Mouse (Mus musculus) lung, embryonic 14.5 days (tissue): Measurements from ENCODE around the gene Phf10. TPM values are rescaled to one million over a fixed set of nuclear protein-coding genes. Genes with fewer than 3 reads are reported as not detected.
"Not testable (repeated sequence)": the region's sequence is repeated elsewhere in the genome, so short reads cannot be mapped to it uniquely, and the experiment has no call there.

Experiments used
- ATAC-seq: fragments of 200-750 bp; cut with Nextera tagmentation; 2 replicates; pipeline ENCODE4 v1.8.0; 2017; ENCODE audit warnings: mild to moderate bottlenecking, moderate TSS enrichment, moderate library complexity; ENCODE audit not compliant: insufficient read depth
- DNase-seq: peaks from one replicate; pipeline ENCODE4 v3.0.0-alpha.2; 2015
- H3K27ac ChIP-seq: fragments of 300-500 bp; sonication (generic); 2 replicates; pipeline ENCODE4 v1.5.1; 2014; ENCODE audit warnings: low read depth, mild to moderate bottlenecking, moderate library complexity
- H3K27me3 ChIP-seq: fragments of 300-500 bp; sonication (generic); 2 replicates; pipeline ENCODE4 v1.6.1; 2014; ENCODE audit warnings: low read length, control low read depth; ENCODE audit not compliant: insufficient read depth
- H3K36me3 ChIP-seq: fragments of 300-500 bp; sonication (generic); 2 replicates; pipeline ENCODE4 v1.6.1; 2014; ENCODE audit warnings: control low read depth; ENCODE audit not compliant: insufficient read depth
- H3K4me1 ChIP-seq: fragments of 300-500 bp; sonication (generic); 2 replicates; pipeline ENCODE4 v1.6.1; 2014; ENCODE audit warnings: antibody characterized with exemption, control low read depth; ENCODE audit not compliant: insufficient read depth
- H3K4me2 ChIP-seq: fragments of 300-500 bp; sonication (generic); 2 replicates; pipeline ENCODE4 v1.6.1; 2014; ENCODE audit warnings: mild to moderate bottlenecking
- H3K4me3 ChIP-seq: fragments of 300-500 bp; sonication (generic); 2 replicates; pipeline ENCODE4 v1.5.1; 2014; ENCODE audit warnings: low read depth, low read length
- H3K9ac ChIP-seq: fragments of 300-500 bp; sonication (generic); 2 replicates; pipeline ENCODE4 v1.6.1; 2014
- H3K9me3 ChIP-seq: fragments of 300-500 bp; sonication (generic); 2 replicates; pipeline ENCODE4 v1.6.1; 2016; ENCODE audit warnings: low read depth, low read length, control low read depth
- CTCF ChIP-seq: IDR thresholded peaks from 2 replicates; pipeline ENCODE4 v1.5.1; 2016; ENCODE audit warnings: antibody characterized with exemption, low read depth
- WGBS: fragments of 180-500 bp; shearing (Covaris S2); extraction: QIAGEN DNeasy Blood & Tissue Kit; methylation state at CpG from one replicate; pipeline ENCODE4 v1.1.7; 2014; 5-methylcytosine and 5-hydroxymethylcytosine counted together
- polyA plus RNA-seq: library from polyadenylated mRNA; unstranded; fragments of >200 nt; fragmentation: Nextera tagmentation; extraction: Ambion mirVana; gene quantifications from 2 replicates; pipeline ENCODE4 v1.2.1, GENCODE M21; 2014

The Phf10 gene
- polyA plus RNA-seq, 1 experiment from 2014 or later, result 44.2 TPM

GRCm38 (mm10) chr17:14903212-14903611, 57.9 kb downstream of the Phf10 start:
- Histone ChIP-seq H3K9me3 (no peaks in the 10 kb centered on the region), H3K9ac (no peak overlapping the region), H3K27me3 (no peaks in the 10 kb centered on the region), H3K4me3 (no peak overlapping the region), H3K27ac (no peak overlapping the region), H3K4me1 (no peaks in the 10 kb centered on the region), H3K4me2 (no peak overlapping the region), H3K36me3 (no peaks in the 10 kb centered on the region)
- WGBS, result 82% methylated on average over 3 of the region's 3 CpGs
- DNase-seq (no peak), ATAC-seq (no peak)
- no peak for TF ChIP-seq CTCF

DNA sequence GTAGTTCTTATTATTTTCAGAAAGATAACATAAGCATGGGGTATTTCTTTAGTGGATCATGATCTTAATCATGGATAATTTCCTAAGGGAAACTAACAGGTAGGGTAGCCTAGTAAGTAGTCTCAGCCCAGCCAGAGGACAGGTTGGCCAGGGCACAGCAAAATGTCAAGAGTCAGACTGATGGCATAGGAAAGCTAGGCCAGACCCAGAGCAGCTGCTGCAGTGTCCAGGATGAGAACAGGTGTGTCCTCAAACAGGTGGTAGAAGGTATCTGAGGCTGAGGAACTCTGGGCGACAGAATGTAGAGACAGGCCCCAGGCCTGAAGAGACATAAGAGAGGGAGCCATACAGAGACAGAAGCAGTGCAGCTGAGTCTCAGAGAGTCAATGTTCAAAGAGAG, 62.1 kb downstream of the Phf10 start:
- H3K4me3 ChIP-seq, result no peak overlapping the region
- WGBS, result 65% methylated on average over 1 of the region's 1 CpGs
- ATAC-seq (no peak), DNase-seq (no peak)
- H3K27me3 ChIP-seq, result no peaks in the 10 kb centered on the region
- no peaks in the 10 kb centered on the region for H3K4me1 ChIP-seq
- no peaks in the 10 kb centered on the region for H3K36me3 ChIP-seq
- TF ChIP-seq CTCF, result no peak
- no peak overlapping the region for H3K27ac ChIP-seq
- H3K9me3 ChIP-seq, result no peaks in the 10 kb centered on the region
- no peak overlapping the region for H3K9ac ChIP-seq
- H3K4me2 ChIP-seq, result no peak overlapping the region

DNA sequence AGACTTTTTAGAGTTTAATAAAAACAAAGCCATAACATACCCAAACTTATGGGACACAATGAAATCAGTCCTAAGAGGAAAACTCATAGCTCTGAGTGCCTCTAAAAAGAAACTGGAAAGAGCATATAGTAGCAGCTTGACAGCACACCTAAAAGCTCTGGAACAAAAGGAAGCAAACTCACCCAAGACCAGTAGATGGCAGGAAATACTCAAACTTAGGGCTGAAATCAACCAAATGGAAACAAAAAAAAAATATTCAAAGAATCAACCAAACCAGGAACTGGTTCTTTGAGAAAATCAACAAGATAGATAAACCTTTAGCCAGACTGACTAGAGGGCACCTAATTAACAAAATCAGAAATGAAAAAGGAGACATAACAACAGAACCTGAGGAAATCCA, 66.0 kb downstream of the Phf10 start:
- DNase-seq, H3K27ac ChIP-seq, ATAC-seq: not testable (repeated sequence)

More for the DNA sequence above, 66.0 kb downstream of the Phf10 start:
- not testable (repeated sequence) for H3K27me3 ChIP-seq, H3K36me3 ChIP-seq, H3K4me1 ChIP-seq, H3K4me2 ChIP-seq, H3K9me3 ChIP-seq, H3K4me3 ChIP-seq, H3K9ac ChIP-seq

Other genes with a start within 250 kb of the Phf10 start
- gene Wdr27, start 18.1 kb downstream of the Phf10 start, polyA plus RNA-seq, result 4.7 and 6.1 TPM in 2 replicates
- gene 1600012H06Rik, start 18.1 kb downstream of the Phf10 start, polyA plus RNA-seq, result 31.0 and 32.8 TPM in 2 replicates
- 9.0 and 10.3 TPM in 2 replicates for gene 9030025P20Rik, start 17.2 kb upstream of the Phf10 start, polyA plus RNA-seq
- 0.45 TPM in 1 of 2 replicates, not detected in the other for gene Gm3417, start 17.5 kb upstream of the Phf10 start, polyA plus RNA-seq
- gene Gm3435, start 48.9 kb upstream of the Phf10 start, polyA plus RNA-seq, result 3.6 and 3.7 TPM in 2 replicates
- 70.4 and 78.9 TPM in 2 replicates for gene Ermard, start 79.9 kb upstream of the Phf10 start, polyA plus RNA-seq
- gene Tcte3, start 80.2 kb upstream of the Phf10 start, polyA plus RNA-seq, result 0.69 TPM in 1 of 2 replicates, not detected in the other
- gene Gm3448, start 80.3 kb upstream of the Phf10 start, polyA plus RNA-seq, result 1.9 and 3.4 TPM in 2 replicates